Mouse (Mus musculus) stomach, embryonic 16.5 days (tissue): ENCODE data around the gene Eva1c. TPM values are rescaled to one million over a fixed set of nuclear protein-coding genes. Genes with fewer than 3 reads are reported as not detected.
A peak's percentile ranks its signal among the peaks of the same experiment; 100 is the strongest.

Experiments used
- ATAC-seq: fragments of 200-750 bp; cut with Nextera tagmentation; 2 replicates; pipeline ENCODE4 v1.8.0; 2017; ENCODE audit warnings: moderate number of reproducible peaks, moderate TSS enrichment; ENCODE audit not compliant: insufficient read depth, low FRiP score
- H3K27ac ChIP-seq: fragments of 300-500 bp; sonication (generic); 2 replicates; pipeline ENCODE4 v1.5.1; 2014; ENCODE audit warnings: low read length
- H3K27me3 ChIP-seq: fragments of 300-500 bp; sonication (generic); 2 replicates; pipeline ENCODE4 v1.6.1; 2014; ENCODE audit warnings: low read length, control low read depth, mixed read lengths; ENCODE audit not compliant: control insufficient read depth, insufficient read depth
- H3K36me3 ChIP-seq: fragments of 300-500 bp; sonication (generic); 2 replicates; pipeline ENCODE4 v1.6.1; 2014; ENCODE audit warnings: low read length; ENCODE audit not compliant: control insufficient read depth, insufficient read depth
- H3K4me1 ChIP-seq: fragments of 300-500 bp; sonication (generic); 2 replicates; pipeline ENCODE4 v1.6.1; 2014; ENCODE audit warnings: low read length, control low read depth, mixed read lengths; ENCODE audit not compliant: control insufficient read depth, insufficient read depth
- H3K4me2 ChIP-seq: fragments of 300-500 bp; sonication (generic); 2 replicates; pipeline ENCODE4 v1.6.1; 2014; ENCODE audit warnings: low read depth, low read length, mixed read lengths
- H3K4me3 ChIP-seq: fragments of 300-500 bp; sonication (generic); replicated peaks from 2 replicates; pipeline ENCODE4 v1.5.1; 2014; ENCODE audit warnings: mild to moderate bottlenecking, low read length
- H3K9ac ChIP-seq: fragments of 300-500 bp; sonication (generic); 2 replicates; pipeline ENCODE4 v1.6.1; 2014; ENCODE audit warnings: low read length
- H3K9me3 ChIP-seq: fragments of 300-500 bp; sonication (generic); replicated peaks from 2 replicates; pipeline ENCODE4 v1.6.1; 2016; ENCODE audit warnings: low read length, control low read depth; ENCODE audit not compliant: control insufficient read depth
- WGBS: fragments of 180-500 bp; shearing (Covaris S2); extraction: QIAGEN DNeasy Blood & Tissue Kit; methylation state at CpG from one replicate; pipeline ENCODE4 v1.1.7; 2014; 5-methylcytosine and 5-hydroxymethylcytosine counted together
- polyA plus RNA-seq: library from polyadenylated mRNA; unstranded; fragments of >200 nt; fragmentation: Nextera tagmentation; extraction: Ambion mirVana; gene quantifications from 2 replicates; pipeline ENCODE4 v1.2.1, GENCODE M21; 2015

Gene Eva1c
- polyA plus RNA-seq, 1 experiment from 2014 or later, result 2.2 TPM

GRCm38 (mm10) chr16:90864693-90865092 lies 38.2 kb downstream of the Eva1c start:
- Histone ChIP-seq H3K27ac (no peak overlapping the region), H3K27me3 (no peaks in the 10 kb centered on the region), H3K4me1 (no peaks in the 10 kb centered on the region), H3K9ac (no peak overlapping the region), H3K36me3 (no peaks in the 10 kb centered on the region), H3K4me3 (no peak overlapping the region), H3K9me3 (no peaks in the 10 kb centered on the region), H3K4me2 (no peak overlapping the region)
- WGBS, result 49% methylated on average over 7 of the region's 7 CpGs
- no peak for ATAC-seq

GRCm38 (mm10) chr16:90865652-90866051 lies 39.1 kb downstream of the Eva1c start:
- ATAC-seq, result no peak
- H3K4me1 ChIP-seq, result no peaks in the 10 kb centered on the region
- H3K4me3 ChIP-seq, result no peak overlapping the region
- no peaks in the 10 kb centered on the region for H3K9me3 ChIP-seq
- 59% methylated on average over 9 of the region's 9 CpGs for WGBS
- H3K4me2 ChIP-seq, result no peak overlapping the region
- H3K36me3 ChIP-seq, result no peaks in the 10 kb centered on the region
- H3K27me3 ChIP-seq, result no peaks in the 10 kb centered on the region
- H3K27ac ChIP-seq, result no peak overlapping the region
- H3K9ac ChIP-seq, result no peak overlapping the region

GRCm38 (mm10) chr16:90868129-90868528 lies 41.6 kb downstream of the Eva1c start:
- ATAC-seq, result no peak
- H3K9me3 ChIP-seq, result no peaks in the 10 kb centered on the region
- no peak overlapping the region for H3K4me3 ChIP-seq
- H3K9ac ChIP-seq, result no peak overlapping the region
- no peak overlapping the region for H3K27ac ChIP-seq
- 32% methylated on average over 7 of the region's 7 CpGs for WGBS
- H3K36me3 ChIP-seq, result no peaks in the 10 kb centered on the region
- no peaks in the 10 kb centered on the region for H3K27me3 ChIP-seq
- no peak overlapping the region for H3K4me2 ChIP-seq
- H3K4me1 ChIP-seq, result no peaks in the 10 kb centered on the region

- H3K27ac ChIP-seq, result no peak overlapping the region
- no peak overlapping the region for H3K4me2 ChIP-seq
- no peaks in the 10 kb centered on the region for H3K27me3 ChIP-seq
- H3K36me3 ChIP-seq, result no peaks in the 10 kb centered on the region
- ATAC-seq, result no peak
- H3K4me1 ChIP-seq, result no peaks in the 10 kb centered on the region
- no peak overlapping the region for H3K9ac ChIP-seq
- no peak overlapping the region for H3K4me3 ChIP-seq
- H3K9me3 ChIP-seq, result no peaks in the 10 kb centered on the region
- WGBS, result 64% methylated on average over 4 of the region's 4 CpGs
Measured at GRCm38 (mm10) chr16:90869361-90869760, 42.8 kb downstream of the Eva1c start.

- no peaks in the 10 kb centered on the region for H3K36me3 ChIP-seq
- 64% methylated on average over 8 of the region's 8 CpGs for WGBS
- no peak overlapping the region for H3K4me2 ChIP-seq
- H3K9ac ChIP-seq, result no peak overlapping the region
- no peaks in the 10 kb centered on the region for H3K4me1 ChIP-seq
- ATAC-seq, result no peak
- H3K9me3 ChIP-seq, result no peaks in the 10 kb centered on the region
- H3K27me3 ChIP-seq, result no peaks in the 10 kb centered on the region
- no peak overlapping the region for H3K27ac ChIP-seq
- H3K4me3 ChIP-seq, result no peak overlapping the region
Measured at GRCm38 (mm10) chr16:90872936-90873335, 46.4 kb downstream of the Eva1c start.

GRCm38 (mm10) chr16:90874536-90874935 lies 48.0 kb downstream of the Eva1c start:
- WGBS, result 65% methylated on average over 5 of the region's 5 CpGs

GRCm38 (mm10) chr16:90878135-90878860 lies 51.8 kb downstream of the Eva1c start:
- Histone ChIP-seq H3K4me3 (no peak overlapping the region), H3K4me1 (peaks cover 3% of the 10 kb centered on the region; the same call in 1 of the 2 replicates), H3K4me2 (no peak overlapping the region), H3K27ac (no peak overlapping the region), H3K9ac (no peak overlapping the region), H3K36me3 (no peaks in the 10 kb centered on the region), H3K9me3 (no peaks in the 10 kb centered on the region), H3K27me3 (no peaks in the 10 kb centered on the region)
- ATAC-seq, result no peak
- WGBS, result 81% methylated on average over 3 of the region's 3 CpGs

More at GRCm38 (mm10) chr16:90874536-90874935, 48.0 kb downstream of the Eva1c start:
- Histone ChIP-seq H3K4me3 (no peak overlapping the region), H3K27me3 (no peaks in the 10 kb centered on the region), H3K4me2 (no peak overlapping the region), H3K4me1 (no peaks in the 10 kb centered on the region), H3K36me3 (no peaks in the 10 kb centered on the region), H3K27ac (no peak overlapping the region), H3K9ac (no peak overlapping the region), H3K9me3 (no peaks in the 10 kb centered on the region)
- no peak for ATAC-seq

GRCm38 (mm10) chr16:90882501-90882977 lies 56.0 kb downstream of the Eva1c start:
- H3K9me3 ChIP-seq, result no peaks in the 10 kb centered on the region
- no peak for ATAC-seq
- H3K4me1 ChIP-seq, result peaks cover 3% of the 10 kb centered on the region; the same call in 1 of the 2 replicates
- peak overlapping the region; percentile 8; the same call in 1 of the 2 replicates for H3K27ac ChIP-seq
- no peak overlapping the region for H3K4me3 ChIP-seq
- no peak overlapping the region for H3K4me2 ChIP-seq
- no peak overlapping the region; the same call in 1 of the 2 replicates for H3K9ac ChIP-seq
- no peaks in the 10 kb centered on the region for H3K27me3 ChIP-seq
- 56% methylated on average over 8 of the region's 8 CpGs for WGBS
- no peaks in the 10 kb centered on the region for H3K36me3 ChIP-seq

- Histone ChIP-seq H3K36me3 (no peaks in the 10 kb centered on the region), H3K4me1 (peaks cover 3% of the 10 kb centered on the region; the same call in 1 of the 2 replicates), H3K4me3 (no peak overlapping the region), H3K4me2 (no peak overlapping the region), H3K27ac (no peak overlapping the region; the same call in 1 of the 2 replicates), H3K27me3 (no peaks in the 10 kb centered on the region), H3K9ac (no peak overlapping the region), H3K9me3 (no peaks in the 10 kb centered on the region)
- 56% methylated on average over 2 of the region's 2 CpGs for WGBS
- ATAC-seq, result no peak
Measured at GRCm38 (mm10) chr16:90885351-90885750, 58.8 kb downstream of the Eva1c start.
